Mouse (Mus musculus) small intestine, adult 2 months (tissue): ENCODE data around the gene Spats2.

Experiments used
- CTCF ChIP-seq: fragments of 200-500 bp; IDR thresholded peaks from 2 replicates; pipeline ENCODE4 v1.5.1; 2012; ENCODE audit warnings: low read depth, mild to moderate bottlenecking, control low read depth, inconsistent platforms, low read length, moderate library complexity, mixed read lengths; ENCODE audit not compliant: insufficient replicate concordance, insufficient read length; ENCODE audit errors: extremely low read depth
- POLR2A ChIP-seq: fragments of 200-500 bp; IDR thresholded peaks from 2 replicates; pipeline ENCODE4 v1.6.1; 2012; ENCODE audit warnings: low read depth, mild to moderate bottlenecking, control low read depth, inconsistent platforms, low read length, moderate library complexity

DNA sequence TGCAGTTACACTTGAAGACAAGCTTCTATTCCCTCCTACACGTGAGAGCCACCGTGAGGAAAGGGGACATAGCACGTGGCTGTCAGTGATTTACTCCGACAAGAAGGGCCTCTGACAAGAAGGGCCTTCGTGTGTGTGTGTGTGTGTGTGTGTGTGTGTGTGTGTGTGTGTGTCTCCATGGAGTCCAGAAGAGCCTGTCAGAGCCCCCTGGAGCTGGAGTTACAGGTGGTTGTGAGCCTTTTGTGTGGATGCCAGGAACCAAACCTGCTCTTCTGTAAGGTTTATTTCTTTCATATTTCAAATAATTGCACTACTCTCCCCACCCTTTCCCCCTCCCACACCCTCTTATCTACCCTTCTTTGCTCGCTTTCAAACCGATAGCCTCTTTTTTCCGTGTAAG lies 25.6 kb downstream of the Spats2 start:
- TF ChIP-seq CTCF: no peak
- no peak for TF ChIP-seq POLR2A
